Mouse (Mus musculus) MEL (cell line): ENCODE data around the gene 4930579F01Rik. TPM values are rescaled to one million over a fixed set of nuclear protein-coding genes. Genes with fewer than 3 reads are reported as not detected.

ENCODE experiments used
- DNase-seq: peaks from one replicate; pipeline ENCODE4 v3.0.0; 2011; ENCODE audit warnings: low read depth, low spot score
- H3K27ac ChIP-seq: 2 replicates; pipeline ENCODE4 v1.5.1; 2012; ENCODE audit warnings: low read depth, mild to moderate bottlenecking, control low read depth, low read length, moderate library complexity; ENCODE audit not compliant: control insufficient read depth
- H3K27me3 ChIP-seq, 2 experiments: fragments of 150-350 bp in 1 of 2; sonication (generic) in 1 of 2; 2 replicates each; pipeline ENCODE4 v1.6.1; 2012; ENCODE audit warnings: low read length in 2 of 2, mild to moderate bottlenecking in 2 of 2, improper control_type of control experiment in 1 of 2, moderate library complexity in 1 of 2; ENCODE audit not compliant: insufficient read depth in 2 of 2, control insufficient read depth in 1 of 2
- H3K36me3 ChIP-seq, 2 experiments: 2 replicates each; pipeline ENCODE4 v1.6.1; 2012 to 2014; ENCODE audit warnings: low read length in 2 of 2, improper control_type of control experiment in 1 of 2, inconsistent platforms in 1 of 2, mild to moderate bottlenecking in 1 of 2; ENCODE audit not compliant: insufficient read depth in 2 of 2, control insufficient read depth in 1 of 2
- H3K4me1 ChIP-seq, 2 experiments: fragments of 150-350 bp in 1 of 2; sonication (generic) in 1 of 2; 2 replicates each; pipeline ENCODE4 v1.6.1; 2012; ENCODE audit warnings: low read length in 2 of 2, improper control_type of control experiment in 1 of 2, mild to moderate bottlenecking in 1 of 2; ENCODE audit not compliant: insufficient read depth in 2 of 2, control insufficient read depth in 1 of 2
- H3K4me3 ChIP-seq, 2 experiments: fragments of 150-350 bp in 1 of 2; sonication (generic) in 1 of 2; 2 replicates each; pipeline ENCODE4 v1.5.1; 2012; ENCODE audit warnings: low read depth in 2 of 2, low read length in 2 of 2, mild to moderate bottlenecking in 2 of 2, moderate library complexity in 2 of 2, control low read depth in 1 of 2, improper control_type of control experiment in 1 of 2; ENCODE audit not compliant: control insufficient read depth in 1 of 2, insufficient read depth in 1 of 2
- H3K79me2 ChIP-seq: 2 replicates; pipeline ENCODE4 v1.6.1; 2012; ENCODE audit warnings: mild to moderate bottlenecking, low read length, moderate library complexity; ENCODE audit not compliant: control insufficient read depth, poor library complexity, insufficient read depth
- H3K9ac ChIP-seq: 2 replicates; pipeline ENCODE4 v1.6.1; 2012; ENCODE audit warnings: low read depth, mild to moderate bottlenecking, control low read depth, low read length, moderate library complexity; ENCODE audit not compliant: control insufficient read depth, poor library complexity, severe bottlenecking
- H3K9me3 ChIP-seq: fragments of 150-350 bp; sonication (generic); replicated peaks from 2 replicates; pipeline ENCODE4 v1.6.1; 2012; ENCODE audit warnings: mild to moderate bottlenecking, low read length, improper control_type of control experiment, moderate library complexity; ENCODE audit not compliant: insufficient read depth
- CHD1 ChIP-seq: IDR thresholded peaks from 2 replicates; pipeline ENCODE4 v1.6.1; 2012; ENCODE audit warnings: low read depth, mild to moderate bottlenecking, inconsistent platforms, low read length, improper control_type of control experiment
- CHD2 ChIP-seq: IDR thresholded peaks from 2 replicates; pipeline ENCODE4 v1.6.1; 2011; ENCODE audit warnings: low read length, improper control_type of control experiment
- CTCF ChIP-seq, 3 experiments: IDR thresholded peaks in 2 of 3; conservative IDR thresholded peaks in 1 of 3; 2 replicates each; pipeline ENCODE4 v1.5.1; 2011 to 2012; ENCODE audit warnings: low read length in 3 of 3, low read depth in 2 of 3, mild to moderate bottlenecking in 2 of 3, improper control_type of control experiment in 1 of 3, inconsistent platforms in 1 of 3, mixed read lengths in 1 of 3, moderate library complexity in 1 of 3; ENCODE audit not compliant: control insufficient read depth in 1 of 3, insufficient read depth in 1 of 3, poor library complexity in 1 of 3, severe bottlenecking in 1 of 3
- ELF1 ChIP-seq: IDR thresholded peaks from 2 replicates; pipeline ENCODE4 v1.6.1; 2014; ENCODE audit warnings: low read depth, mild to moderate bottlenecking, inconsistent platforms, low read length, improper control_type of control experiment, moderate library complexity
- EP300 ChIP-seq, 2 experiments: IDR thresholded peaks; 2 replicates each; pipeline ENCODE4 v1.6.1; 2011; ENCODE audit warnings: improper control_type of control experiment in 2 of 2, low read length in 2 of 2, low read depth in 1 of 2, mild to moderate bottlenecking in 1 of 2
- ETS1 ChIP-seq: IDR thresholded peaks from 2 replicates; pipeline ENCODE4 v1.6.1; 2012; ENCODE audit warnings: low read depth, mild to moderate bottlenecking, inconsistent platforms, low read length, improper control_type of control experiment, moderate library complexity
- KAT2A ChIP-seq: conservative IDR thresholded peaks from 2 replicates; pipeline ENCODE4 v1.6.1; 2012; ENCODE audit warnings: low read depth, low read length, improper control_type of control experiment, inconsistent platforms
- MAFK ChIP-seq: IDR thresholded peaks from 2 replicates; pipeline ENCODE4 v1.6.1; 2011; ENCODE audit warnings: low read depth, mild to moderate bottlenecking, low read length, improper control_type of control experiment, borderline replicate concordance
- MXI1 ChIP-seq: IDR thresholded peaks from 2 replicates; pipeline ENCODE4 v1.6.1; 2011; ENCODE audit warnings: mild to moderate bottlenecking, low read depth, low read length, improper control_type of control experiment
- NRF1 ChIP-seq: IDR thresholded peaks from 2 replicates; pipeline ENCODE4 v1.6.1; 2014; ENCODE audit warnings: low read depth, mild to moderate bottlenecking, inconsistent platforms, low read length, improper control_type of control experiment, moderate library complexity; ENCODE audit not compliant: poor library complexity, insufficient read depth, severe bottlenecking
- POLR2AphosphoS2 ChIP-seq: IDR thresholded peaks from 2 replicates; pipeline ENCODE4 v1.6.1; 2011; ENCODE audit warnings: low read length, improper control_type of control experiment
- RAD21 ChIP-seq: IDR thresholded peaks from 2 replicates; pipeline ENCODE4 v1.6.1; 2011; ENCODE audit warnings: mild to moderate bottlenecking, low read depth, low read length, improper control_type of control experiment
- SIN3A ChIP-seq: IDR thresholded peaks from 2 replicates; pipeline ENCODE4 v1.6.1; 2012; ENCODE audit warnings: low read length, improper control_type of control experiment, inconsistent platforms
- TCF12 ChIP-seq: IDR thresholded peaks from 2 replicates; pipeline ENCODE4 v1.6.1; 2014; ENCODE audit warnings: low read depth, mild to moderate bottlenecking, inconsistent platforms, low read length, improper control_type of control experiment, moderate library complexity
- UBTF ChIP-seq: IDR thresholded peaks from 2 replicates; pipeline ENCODE4 v1.6.1; 2012; ENCODE audit warnings: low read depth, mild to moderate bottlenecking, inconsistent platforms, low read length, improper control_type of control experiment, moderate library complexity, borderline replicate concordance; ENCODE audit not compliant: insufficient read depth
- USF2 ChIP-seq, 2 experiments: IDR thresholded peaks; 2 replicates each; pipeline ENCODE4 v1.6.1; 2011 to 2012; ENCODE audit warnings: improper control_type of control experiment in 2 of 2, low read length in 2 of 2, borderline replicate concordance in 1 of 2, inconsistent platforms in 1 of 2, low read depth in 1 of 2, mild to moderate bottlenecking in 1 of 2; ENCODE audit not compliant: insufficient read depth in 1 of 2
- ZKSCAN1 ChIP-seq: IDR thresholded peaks from 2 replicates; pipeline ENCODE4 v1.6.1; 2012; ENCODE audit warnings: low read depth, mild to moderate bottlenecking, inconsistent platforms, low read length, improper control_type of control experiment, moderate library complexity
- ZMIZ1 ChIP-seq: IDR thresholded peaks from 2 replicates; pipeline ENCODE4 v1.6.1; 2012; ENCODE audit warnings: low read depth, mild to moderate bottlenecking, inconsistent platforms, low read length, improper control_type of control experiment, moderate library complexity
- polyA plus RNA-seq, 2 experiments: library from polyadenylated mRNA; stranded (reverse) in 1 of 2; unstranded in 1 of 2; fragments of >175 nt in 1 of 2; fragments of >200 nt in 1 of 2; gene quantifications; 2 replicates each; pipeline versions ENCODE4 v1.2.1 to v1.2.4; 2012; ENCODE audit warnings: low replicate concordance in 2 of 2, low read depth in 1 of 2; ENCODE audit not compliant: insufficient read length in 2 of 2, insufficient read depth in 1 of 2, missing spikeins in 1 of 2
- total RNA-seq: library from RNA; depleted of rRNA; stranded (reverse); fragments of 300-350 nt; gene quantifications from 2 replicates; pipeline ENCODE4 v1.2.3, GENCODE M21; 2012

4930579F01Rik gene
- total and polyA plus RNA-seq, 3 experiments, result not detected

DNA sequence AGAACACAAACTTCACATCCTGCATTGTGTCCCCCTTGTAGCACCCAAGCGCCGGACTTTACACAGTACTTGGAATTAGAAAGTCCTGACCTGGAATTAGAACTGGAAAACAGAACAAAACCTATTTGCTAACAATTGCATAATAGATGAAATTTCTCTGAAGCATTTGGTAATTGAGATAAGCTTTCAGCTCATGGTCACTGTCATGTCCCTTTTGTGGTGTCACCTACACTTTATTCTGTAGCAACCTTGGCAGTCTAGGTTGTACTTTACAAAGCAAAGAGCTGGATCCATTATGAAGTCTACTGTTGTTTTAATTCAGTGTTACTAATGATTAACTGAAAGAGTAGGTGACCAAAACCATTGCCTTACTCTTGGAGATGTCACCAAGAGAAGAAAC lies 33.5 kb upstream of the 4930579F01Rik start:
- H3K9ac ChIP-seq, result no peak overlapping the region
- H3K9me3 ChIP-seq, result no peaks in the 10 kb centered on the region
- no peaks in the 10 kb centered on the region for H3K36me3 ChIP-seq
- no peak overlapping the region for H3K4me3 ChIP-seq
- no peaks in the 10 kb centered on the region for H3K4me1 ChIP-seq
- H3K27me3 ChIP-seq, result peaks cover 12% of the 10 kb centered on the region in 2 experiments
- no peak for TF ChIP-seq POLR2AphosphoS2
- TF ChIP-seq ELF1, result no peak
- no peak for TF ChIP-seq KAT2A
- TF ChIP-seq ZMIZ1, result no peak
- TF ChIP-seq SIN3A, result no peak
- no peak for TF ChIP-seq MAFK
- no peak for TF ChIP-seq RAD21
- no peak overlapping the region for H3K27ac ChIP-seq
- no peak for DNase-seq
- no peaks in the 10 kb centered on the region for H3K79me2 ChIP-seq

- no peak for DNase-seq
- no peak for TF ChIP-seq CTCF (IDR thresholded peaks at IDR 0.05 in 2 of 3, conservative IDR thresholded peaks at IDR 0.05 in 1 of 3; ENCODE audit: control insufficient read depth in 1 of 3, insufficient read depth in 1 of 3, low read depth in 2 of 3, low read length in 3 of 3, poor library complexity in 1 of 3, severe bottlenecking in 1 of 3)
- no peak for TF ChIP-seq CHD2
- TF ChIP-seq USF2 (IDR thresholded peaks at IDR 0.05; ENCODE audit: borderline replicate concordance in 1 of 2, insufficient read depth in 1 of 2, low read depth in 1 of 2, low read length in 2 of 2), result no peak
- TF ChIP-seq ETS1, result no peak
- no peak for TF ChIP-seq MXI1
- TF ChIP-seq TCF12, result no peak
- no peak for TF ChIP-seq NRF1
- no peak for TF ChIP-seq CHD1
- TF ChIP-seq EP300 (IDR thresholded peaks at IDR 0.05; ENCODE audit: low read depth in 1 of 2, low read length in 2 of 2), result no peak
- no peak for TF ChIP-seq UBTF
- no peak for TF ChIP-seq ZKSCAN1
- H3K4me1 ChIP-seq, result no peaks in the 10 kb centered on the region
- H3K27me3 ChIP-seq, result peaks cover 12% of the 10 kb centered on the region in 2 experiments
- no peak overlapping the region for H3K9ac ChIP-seq
- no peaks in the 10 kb centered on the region for H3K79me2 ChIP-seq
- no peak overlapping the region for H3K27ac ChIP-seq
- H3K9me3 ChIP-seq, result no peaks in the 10 kb centered on the region
- no peaks in the 10 kb centered on the region for H3K36me3 ChIP-seq
- H3K4me3 ChIP-seq, result no peak overlapping the region
Observed at GRCm38 (mm10) chr3:138226476-138226875, 32.9 kb upstream of the 4930579F01Rik start.
